Mouse (Mus musculus) mature B cell (primary cell): ENCODE measurements at regions not wholly inside any gene's neighbourhood (a gene's known extent, or its start where the extent isn't known, plus 50 kb on each side); places are given as distances from the start of the nearest gene placed in this dataset.
"Not testable (repeated sequence)": the region's sequence is repeated elsewhere in the genome, so short reads cannot be mapped to it uniquely, and the experiment has no call there.

Experiments used
- in situ Hi-C: fragments of 300-500 bp; cut with MboI; formaldehyde crosslinking; loops from 2 replicates; pipeline ENCODE4 v1.14.3; 2019

- in situ Hi-C loops, result no loop called here
These were observed 275.4 kb downstream of the Cetn3 start for GRCm38 (mm10) chr13:82058131-82058731.

- in situ Hi-C loops, result no loop called here
These were observed 276.0 kb downstream of the Cetn3 start for GRCm38 (mm10) chr13:82058872-82059271.

GRCm38 (mm10) chr13:82059498-82059897, 276.6 kb downstream of the Cetn3 start:
- in situ Hi-C loops, result no loop called here

GRCm38 (mm10) chr13:82063880-82064279, 281.0 kb downstream of the Cetn3 start:
- in situ Hi-C loops, result not testable (repeated sequence)

GRCm38 (mm10) chr13:82066174-82066573, 283.3 kb downstream of the Cetn3 start:
- in situ Hi-C loops, result no loop called here

- in situ Hi-C loops, result no loop called here
These were observed 283.9 kb downstream of the Cetn3 start for GRCm38 (mm10) chr13:82066674-82067270.

GRCm38 (mm10) chr13:82072449-82072848, 289.6 kb downstream of the Cetn3 start:
- in situ Hi-C loops, result no loop called here

GRCm38 (mm10) chr13:82073343-82073742, 290.5 kb downstream of the Cetn3 start:
- in situ Hi-C loops, result no loop called here

GRCm38 (mm10) chr13:82081375-82081774, 298.5 kb downstream of the Cetn3 start:
- in situ Hi-C loops, result no loop called here

- in situ Hi-C loops, result no loop called here
These were observed 304.8 kb downstream of the Cetn3 start for GRCm38 (mm10) chr13:82087635-82088034.

- in situ Hi-C loops, result no loop called here
These were observed 309.3 kb downstream of the Cetn3 start for GRCm38 (mm10) chr13:82092186-82092585.

- in situ Hi-C loops, result no loop called here
These were observed 323.2 kb downstream of the Cetn3 start for GRCm38 (mm10) chr13:82106032-82106431.

- in situ Hi-C loops, result no loop called here
These were observed 347.2 kb downstream of the Cetn3 start for GRCm38 (mm10) chr13:82129777-82130735.
